Mouse (Mus musculus): Measurements from ENCODE around the gene Gm13696. TPM values are rescaled to one million over a fixed set of nuclear protein-coding genes. Genes with fewer than 3 reads are reported as not detected.
A peak's percentile ranks its signal among the peaks of the same experiment; 100 is the strongest.

The Gm13696 gene
- polyA plus RNA-seq, 1 experiment from 2014 or later: not detected

- Histone ChIP-seq H3K4me2 (ENCODE audit: low read depth, low read length) (no peak overlapping the region), H3K9ac (ENCODE audit: low read length) (no peak overlapping the region), H3K27me3 (ENCODE audit: control insufficient read depth, insufficient read depth, low read depth, low read length) (no peaks in the 10 kb centered on the region), H3K36me3 (ENCODE audit: control insufficient read depth, insufficient read depth, low read length) (no peaks in the 10 kb centered on the region), H3K4me3 (ENCODE audit: low read length) (no peak overlapping the region), H3K27ac (ENCODE audit: low read length) (peak overlapping the region; percentile 56), H3K4me1 (replicated peaks; ENCODE audit: control insufficient read depth, insufficient read depth, low read length) (peaks cover 3% of the 10 kb centered on the region; the same call in 1 of the 2 replicates), H3K9me3 (ENCODE audit: control insufficient read depth, low read length) (no peaks in the 10 kb centered on the region)
- ATAC-seq (ENCODE audit: low read depth): peak; percentile 85
- 58% methylated on average over 8 of the region's 8 CpGs for WGBS
These were observed 46.8 kb downstream of the Gm13696 start for GRCm38 (mm10) chr2:84019519-84020305.

GRCm38 (mm10) chr2:84021930-84022329 is 49.0 kb downstream of the Gm13696 start:
- no peak for ATAC-seq (ENCODE audit: low read depth)
- Histone ChIP-seq H3K27ac (ENCODE audit: low read length) (no peak overlapping the region), H3K27me3 (ENCODE audit: control insufficient read depth, insufficient read depth, low read depth, low read length) (no peaks in the 10 kb centered on the region), H3K4me3 (ENCODE audit: low read length) (no peak overlapping the region), H3K9ac (ENCODE audit: low read length) (no peak overlapping the region), H3K4me1 (replicated peaks; ENCODE audit: control insufficient read depth, insufficient read depth, low read length) (peaks cover 3% of the 10 kb centered on the region; the same call in 1 of the 2 replicates), H3K9me3 (ENCODE audit: control insufficient read depth, low read length) (no peaks in the 10 kb centered on the region), H3K36me3 (ENCODE audit: control insufficient read depth, insufficient read depth, low read length) (no peaks in the 10 kb centered on the region), H3K4me2 (ENCODE audit: low read depth, low read length) (no peak overlapping the region)
- 74% methylated on average over 2 of the region's 2 CpGs for WGBS

GRCm38 (mm10) chr2:84022905-84023304 is 50.0 kb downstream of the Gm13696 start:
- WGBS: 73% methylated on average over 2 of the region's 2 CpGs
- no peaks in the 10 kb centered on the region for H3K36me3 ChIP-seq (ENCODE audit: control insufficient read depth, insufficient read depth, low read length)
- ATAC-seq (ENCODE audit: low read depth): peak; percentile 64
- no peaks in the 10 kb centered on the region for H3K9me3 ChIP-seq (ENCODE audit: control insufficient read depth, low read length)
- H3K4me2 ChIP-seq (ENCODE audit: low read depth, low read length): no peak overlapping the region
- H3K27ac ChIP-seq (ENCODE audit: low read length): no peak overlapping the region
- H3K9ac ChIP-seq (ENCODE audit: low read length): no peak overlapping the region
- H3K4me3 ChIP-seq (ENCODE audit: low read length): no peak overlapping the region
- peaks cover 3% of the 10 kb centered on the region; the same call in 1 of the 2 replicates for H3K4me1 ChIP-seq (replicated peaks; ENCODE audit: control insufficient read depth, insufficient read depth, low read length)
- no peaks in the 10 kb centered on the region for H3K27me3 ChIP-seq (ENCODE audit: control insufficient read depth, insufficient read depth, low read depth, low read length)

- Histone ChIP-seq H3K9ac (ENCODE audit: low read length) (no peak overlapping the region), H3K36me3 (ENCODE audit: control insufficient read depth, insufficient read depth, low read length) (no peaks in the 10 kb centered on the region), H3K4me2 (ENCODE audit: low read depth, low read length) (no peak overlapping the region), H3K9me3 (ENCODE audit: control insufficient read depth, low read length) (no peaks in the 10 kb centered on the region), H3K27ac (ENCODE audit: low read length) (no peak overlapping the region), H3K27me3 (ENCODE audit: control insufficient read depth, insufficient read depth, low read depth, low read length) (no peaks in the 10 kb centered on the region), H3K4me3 (ENCODE audit: low read length) (no peak overlapping the region), H3K4me1 (replicated peaks; ENCODE audit: control insufficient read depth, insufficient read depth, low read length) (0 out of 2 replicates have a peak, but pooled peaks cover 3% of the 10 kb centered on the region)
- ATAC-seq (ENCODE audit: low read depth): no peak
- WGBS: 88% methylated on average over 2 of the region's 2 CpGs
These were observed 50.4 kb downstream of the Gm13696 start for GRCm38 (mm10) chr2:84023319-84023718.

Other genes with a start within 250 kb of the Gm13696 start
- 72.6 and 75.3 TPM in 2 replicates for gene Itgav, start 248.7 kb upstream of the Gm13696 start, polyA plus RNA-seq (2015; fragmentation: Nextera tagmentation; extraction: Ambion mirVana)
- 1.9 and 2.1 TPM in 2 replicates for gene Fam171b, start 160.5 kb upstream of the Gm13696 start, polyA plus RNA-seq (2015; fragmentation: Nextera tagmentation; extraction: Ambion mirVana)
- 0.34 and 0.39 TPM in 2 replicates for gene Zswim2, start 31.9 kb upstream of the Gm13696 start, polyA plus RNA-seq (2015; fragmentation: Nextera tagmentation; extraction: Ambion mirVana)
- not detected in 2 replicates for gene Gm13698, start 17.4 kb upstream of the Gm13696 start, polyA plus RNA-seq (2015; fragmentation: Nextera tagmentation; extraction: Ambion mirVana)
- gene Gm13693, start 11.6 kb upstream of the Gm13696 start, polyA plus RNA-seq (2015; fragmentation: Nextera tagmentation; extraction: Ambion mirVana): not detected in 2 replicates
- not detected in 2 replicates for gene Gm13695, start 5.8 kb upstream of the Gm13696 start, polyA plus RNA-seq (2015; fragmentation: Nextera tagmentation; extraction: Ambion mirVana)
- not detected in 2 replicates for gene Gm13694, start 5.8 kb downstream of the Gm13696 start, polyA plus RNA-seq (2015; fragmentation: Nextera tagmentation; extraction: Ambion mirVana)
- not detected in 2 replicates for gene Gm13697, start 11.6 kb downstream of the Gm13696 start, polyA plus RNA-seq (2015; fragmentation: Nextera tagmentation; extraction: Ambion mirVana)
- not detected in 2 replicates for gene Gm13691, start 17.4 kb downstream of the Gm13696 start, polyA plus RNA-seq (2015; fragmentation: Nextera tagmentation; extraction: Ambion mirVana)